Mouse (Mus musculus): ENCODE measurements at regions not wholly inside any gene's neighbourhood (a gene's known extent, or its start where the extent isn't known, plus 50 kb on each side); places are given as distances from the start of the nearest gene placed in this dataset.

- H3K4me3 ChIP-seq (replicated peaks; ENCODE audit: low read depth, low read length) = no peak overlapping the region
- WGBS = 35% methylated on average over 9 of the region's 9 CpGs
- H3K9ac ChIP-seq (replicated peaks; ENCODE audit: low read length) = no peak overlapping the region
- H3K36me3 ChIP-seq (ENCODE audit: control insufficient read depth, insufficient read depth, low read length) = no peaks in the 10 kb centered on the region
- H3K9me3 ChIP-seq (ENCODE audit: control insufficient read depth, low read length) = no peaks in the 10 kb centered on the region
- peaks cover 62% of the 10 kb centered on the region for H3K27me3 ChIP-seq (ENCODE audit: control insufficient read depth, insufficient read depth, low read length)
- peaks cover 15% of the 10 kb centered on the region; the same call in 1 of the 2 replicates for H3K4me1 ChIP-seq (ENCODE audit: control insufficient read depth, insufficient read depth, low read length)
- no peak overlapping the region for H3K4me2 ChIP-seq (ENCODE audit: low read length)
- DNase-seq = peak; percentile 43
- no peak overlapping the region for H3K27ac ChIP-seq (replicated peaks; ENCODE audit: low read depth, low read length)
- no peak for ATAC-seq (ENCODE audit: low FRiP score, low TSS enrichment)
These were observed 52.7 kb upstream of the Olig2 start for GRCm38 (mm10) chr16:91172510-91172909.

GRCm38 (mm10) chr16:91173241-91173640 lies 52.0 kb upstream of the Olig2 start:
- 12% methylated on average over 15 of the region's 15 CpGs for WGBS
- no peak for ATAC-seq (ENCODE audit: low FRiP score, low TSS enrichment)
- Histone ChIP-seq H3K9me3 (ENCODE audit: control insufficient read depth, low read length) (no peaks in the 10 kb centered on the region), H3K4me3 (replicated peaks; ENCODE audit: low read depth, low read length) (no peak overlapping the region), H3K27ac (replicated peaks; ENCODE audit: low read depth, low read length) (no peak overlapping the region), H3K27me3 (ENCODE audit: control insufficient read depth, insufficient read depth, low read length) (peaks cover 58% of the 10 kb centered on the region), H3K36me3 (ENCODE audit: control insufficient read depth, insufficient read depth, low read length) (no peaks in the 10 kb centered on the region), H3K4me1 (ENCODE audit: control insufficient read depth, insufficient read depth, low read length) (peaks cover 15% of the 10 kb centered on the region; the same call in 1 of the 2 replicates), H3K4me2 (ENCODE audit: low read length) (no peak overlapping the region), H3K9ac (replicated peaks; ENCODE audit: low read length) (no peak overlapping the region)
- DNase-seq = peak; percentile 55

GRCm38 (mm10) chr16:91173870-91174278 lies 51.4 kb upstream of the Olig2 start:
- peaks cover 52% of the 10 kb centered on the region for H3K27me3 ChIP-seq (ENCODE audit: control insufficient read depth, insufficient read depth, low read length)
- no peak overlapping the region for H3K9ac ChIP-seq (replicated peaks; ENCODE audit: low read length)
- no peaks in the 10 kb centered on the region for H3K9me3 ChIP-seq (ENCODE audit: control insufficient read depth, low read length)
- no peak; the same call in 1 of the 2 replicates for ATAC-seq (ENCODE audit: low FRiP score, low TSS enrichment)
- no peak overlapping the region for H3K27ac ChIP-seq (replicated peaks; ENCODE audit: low read depth, low read length)
- DNase-seq = peak; percentile 38
- no peaks in the 10 kb centered on the region for H3K36me3 ChIP-seq (ENCODE audit: control insufficient read depth, insufficient read depth, low read length)
- no peak overlapping the region for H3K4me3 ChIP-seq (replicated peaks; ENCODE audit: low read depth, low read length)
- 11% methylated on average over 3 of the region's 3 CpGs for WGBS
- no peak overlapping the region for H3K4me2 ChIP-seq (ENCODE audit: low read length)
- H3K4me1 ChIP-seq (ENCODE audit: control insufficient read depth, insufficient read depth, low read length) = peaks cover 15% of the 10 kb centered on the region; the same call in 1 of the 2 replicates

GRCm38 (mm10) chr16:91174401-91174800 lies 50.9 kb upstream of the Olig2 start:
- Histone ChIP-seq H3K4me3 (replicated peaks; ENCODE audit: low read depth, low read length) (no peak overlapping the region), H3K9ac (replicated peaks; ENCODE audit: low read length) (no peak overlapping the region), H3K27me3 (ENCODE audit: control insufficient read depth, insufficient read depth, low read length) (peaks cover 49% of the 10 kb centered on the region), H3K9me3 (ENCODE audit: control insufficient read depth, low read length) (no peaks in the 10 kb centered on the region), H3K4me1 (ENCODE audit: control insufficient read depth, insufficient read depth, low read length) (peaks cover 12% of the 10 kb centered on the region; the same call in 1 of the 2 replicates), H3K36me3 (ENCODE audit: control insufficient read depth, insufficient read depth, low read length) (no peaks in the 10 kb centered on the region), H3K27ac (replicated peaks; ENCODE audit: low read depth, low read length) (no peak overlapping the region), H3K4me2 (ENCODE audit: low read length) (no peak overlapping the region)
- DNase-seq (peak; percentile 21), ATAC-seq (ENCODE audit: low FRiP score, low TSS enrichment) (no peak)
- 57% methylated on average over 4 of the region's 4 CpGs for WGBS

Data from midbrain, embryonic 14.5 days (tissue).